Mouse (Mus musculus) spleen, adult 2 months (tissue): ENCODE data around the gene Prkrip1. TPM values are rescaled to one million over a fixed set of nuclear protein-coding genes. Genes with fewer than 3 reads are reported as not detected.

Experiments used
- DNase-seq, 2 experiments: peaks; one replicate each; pipeline versions ENCODE4 v3.0.0 to v3.0.0-alpha.2; 2012 to 2021; ENCODE audit warnings: low spot score in 2 of 2, low read depth in 1 of 2
- H3K27ac ChIP-seq: fragments of 200-500 bp; 2 replicates; pipeline ENCODE4 v1.5.1; 2012; ENCODE audit warnings: low read length, inconsistent platforms; ENCODE audit not compliant: insufficient read depth
- H3K27me3 ChIP-seq: fragments of 200-500 bp; 2 replicates; pipeline ENCODE4 v1.6.1; 2012; ENCODE audit warnings: mild to moderate bottlenecking, moderate library complexity, low read length, inconsistent platforms; ENCODE audit not compliant: control insufficient read depth, insufficient read depth
- H3K36me3 ChIP-seq: fragments of 200-500 bp; 2 replicates; pipeline ENCODE4 v1.6.1; 2012; ENCODE audit warnings: mild to moderate bottlenecking, low read length, inconsistent platforms; ENCODE audit not compliant: control insufficient read depth, insufficient read depth
- H3K4me1 ChIP-seq: fragments of 200-500 bp; 2 replicates; pipeline ENCODE4 v1.6.1; 2011; ENCODE audit warnings: inconsistent platforms; ENCODE audit not compliant: control insufficient read depth, insufficient read depth, insufficient read length
- H3K4me3 ChIP-seq: fragments of 200-500 bp; 2 replicates; pipeline ENCODE4 v1.5.1; 2011; ENCODE audit warnings: mild to moderate bottlenecking, inconsistent platforms; ENCODE audit not compliant: insufficient read depth, insufficient read length; ENCODE audit errors: extremely low read depth
- CTCF ChIP-seq: fragments of 200-500 bp; IDR thresholded peaks from 2 replicates; pipeline ENCODE4 v1.5.1; 2011; ENCODE audit warnings: mild to moderate bottlenecking, inconsistent platforms; ENCODE audit not compliant: insufficient read depth, insufficient read length, insufficient replicate concordance; ENCODE audit errors: extremely low read depth
- POLR2A ChIP-seq: fragments of 200-500 bp; IDR thresholded peaks from 2 replicates; pipeline ENCODE4 v1.6.1; 2011; ENCODE audit warnings: low read depth, low read length, inconsistent platforms
- WGBS: fragments of 180-500 bp; shearing (Covaris S2); methylation state at CpG from one replicate; pipeline ENCODE4 v1.1.7; 2018; 5-methylcytosine and 5-hydroxymethylcytosine counted together
- polyA plus RNA-seq: library from polyadenylated mRNA; depleted of rRNA; stranded (reverse); fragments of >200 nt; gene quantifications from 2 replicates; pipeline ENCODE4 v1.2.3, GENCODE M21; 2012

The Prkrip1 gene
- polyA plus RNA-seq, 1 experiment: 7.3 TPM

DNA sequence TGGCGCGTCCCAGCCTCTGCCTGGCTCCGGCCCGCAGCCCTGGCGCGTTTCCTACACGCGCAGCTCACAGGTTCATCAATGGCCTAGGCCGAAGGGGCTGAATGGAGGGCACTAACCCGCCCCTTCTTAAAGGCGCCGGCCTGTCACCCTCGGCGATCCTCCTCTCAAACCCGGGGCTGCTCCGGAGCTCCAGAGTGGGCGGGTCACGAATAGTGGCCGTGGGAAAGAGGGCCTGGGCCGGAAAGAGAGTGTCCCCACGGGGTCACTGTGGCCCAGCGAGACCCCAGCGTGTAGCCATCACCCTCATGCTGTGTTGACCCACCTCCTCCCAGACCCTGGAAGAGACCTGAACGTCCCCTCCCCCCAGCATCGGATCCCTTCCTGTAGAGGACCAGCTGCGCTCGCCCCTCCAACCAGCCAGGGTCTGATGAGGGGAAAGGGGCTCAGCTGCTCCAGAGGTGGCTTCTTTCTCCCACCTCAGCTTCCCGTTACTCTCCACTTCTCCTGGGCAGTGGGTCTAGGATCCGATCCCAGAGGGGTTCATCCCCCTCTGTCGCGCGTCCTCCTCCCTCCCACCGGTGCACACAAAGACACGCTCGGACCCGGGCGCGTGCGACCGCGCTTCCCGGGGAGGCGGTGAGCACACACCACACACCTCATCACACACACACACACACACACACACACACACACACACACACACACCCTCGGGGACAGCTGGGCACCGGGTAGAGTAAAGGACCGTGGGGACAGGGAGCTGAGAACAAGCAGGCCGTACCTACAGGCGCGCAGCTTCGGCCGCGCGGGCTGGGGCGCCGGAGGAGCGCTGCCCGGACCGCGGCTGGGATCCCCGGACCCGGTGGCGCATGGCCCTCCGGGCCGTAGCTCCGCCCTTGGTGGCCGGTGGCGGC, 45.3 kb upstream of the Prkrip1 start:
- WGBS: 1% methylated on average over 65 of the region's 67 CpGs
- Histone ChIP-seq H3K36me3 (no peaks in the 10 kb centered on the region), H3K27ac (no peak overlapping the region), H3K4me1 (peaks cover 28% of the 10 kb centered on the region), H3K27me3 (peaks cover 9% of the 10 kb centered on the region), H3K4me3 (peak overlapping the region; percentile 84)
- no peak for DNase-seq
- no peak for TF ChIP-seq POLR2A
- no peak for TF ChIP-seq CTCF

DNA sequence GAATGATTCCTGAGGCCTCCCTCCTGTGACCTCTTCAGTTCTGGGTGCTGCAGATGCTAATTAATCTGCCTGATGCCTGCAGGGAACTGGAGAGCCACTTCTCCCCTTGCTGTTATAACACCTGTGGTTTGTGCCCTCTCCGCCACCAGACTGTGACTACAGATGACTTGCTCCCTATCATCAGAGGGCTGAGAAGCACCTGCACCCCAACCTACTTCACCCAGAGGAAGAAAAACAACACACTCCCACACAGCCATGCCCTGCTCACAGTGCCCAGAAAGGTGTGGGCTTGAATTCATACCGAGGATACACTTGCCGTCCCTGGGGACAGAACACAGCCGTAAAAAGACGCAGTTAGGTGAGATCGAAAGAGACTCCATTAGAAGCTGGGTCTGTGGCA, 42.4 kb upstream of the Prkrip1 start:
- peaks cover 24% of the 10 kb centered on the region for H3K4me1 ChIP-seq
- WGBS: 73% methylated on average over 6 of the region's 6 CpGs
- no peaks in the 10 kb centered on the region for H3K36me3 ChIP-seq
- TF ChIP-seq POLR2A (no peak), CTCF (no peak)
- no peak overlapping the region for H3K27ac ChIP-seq
- peaks cover 9% of the 10 kb centered on the region for H3K27me3 ChIP-seq
- H3K4me3 ChIP-seq: no peak overlapping the region
- DNase-seq: peak in 1 of 2 experiments; percentile 23

DNA sequence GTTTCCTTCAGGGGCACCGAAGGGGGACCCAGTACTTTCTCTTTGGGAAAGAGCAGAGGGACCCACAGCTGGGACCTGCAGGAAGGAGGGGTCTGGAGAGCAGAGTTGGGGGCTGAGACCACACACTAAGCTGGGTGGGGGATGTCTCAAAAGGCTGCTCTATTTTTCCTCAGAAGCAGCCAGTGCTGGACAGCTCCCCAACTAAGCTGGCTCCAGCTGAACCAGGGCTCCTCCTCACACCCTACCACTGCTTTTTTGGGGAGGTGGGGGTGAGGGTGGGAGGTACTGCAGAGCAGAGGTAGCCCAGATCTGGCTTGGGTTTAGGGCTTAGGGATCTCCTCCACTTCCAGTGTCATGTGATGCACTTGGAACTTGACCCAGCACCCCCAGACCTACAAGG, 41.6 kb upstream of the Prkrip1 start:
- 87% methylated on average over 1 of the region's 1 CpGs for WGBS
- H3K4me3 ChIP-seq: no peak overlapping the region

DNA sequence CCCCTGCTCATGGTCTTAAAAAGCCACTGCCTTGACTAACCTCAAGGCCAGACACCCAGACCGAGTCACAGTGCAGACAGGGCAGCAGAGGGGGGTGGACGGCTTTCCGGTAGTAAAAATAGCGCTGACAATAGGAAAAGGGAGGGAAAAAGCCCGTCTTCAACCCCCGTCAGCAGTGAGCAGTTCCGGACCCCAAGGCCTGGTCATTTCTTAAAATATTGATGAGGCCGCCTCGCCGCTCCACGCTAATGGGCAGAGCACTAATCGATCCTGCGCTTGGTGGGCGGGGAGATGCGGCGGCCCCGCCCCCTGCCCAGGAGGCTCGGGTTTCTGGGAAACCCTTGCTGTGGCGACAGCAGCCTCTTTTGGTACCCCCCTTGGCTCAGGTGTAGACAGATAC, 38.8 kb upstream of the Prkrip1 start:
- TF ChIP-seq POLR2A: no peak
- TF ChIP-seq CTCF: no peak
- no peaks in the 10 kb centered on the region for H3K36me3 ChIP-seq
- no peak overlapping the region for H3K4me3 ChIP-seq
- no peaks in the 10 kb centered on the region for H3K27me3 ChIP-seq
- no peaks in the 10 kb centered on the region; the same call in 1 of the 2 replicates for H3K4me1 ChIP-seq
- WGBS: 22% methylated on average over 19 of the region's 19 CpGs
- H3K27ac ChIP-seq: no peak overlapping the region
- DNase-seq: no peak

More for the DNA sequence above, 41.6 kb upstream of the Prkrip1 start:
- DNase-seq: no peak
- Histone ChIP-seq H3K27ac (no peak overlapping the region), H3K4me1 (peaks cover 17% of the 10 kb centered on the region), H3K36me3 (no peaks in the 10 kb centered on the region), H3K27me3 (peaks cover 9% of the 10 kb centered on the region)
- TF ChIP-seq POLR2A (no peak), CTCF (no peak)

DNA sequence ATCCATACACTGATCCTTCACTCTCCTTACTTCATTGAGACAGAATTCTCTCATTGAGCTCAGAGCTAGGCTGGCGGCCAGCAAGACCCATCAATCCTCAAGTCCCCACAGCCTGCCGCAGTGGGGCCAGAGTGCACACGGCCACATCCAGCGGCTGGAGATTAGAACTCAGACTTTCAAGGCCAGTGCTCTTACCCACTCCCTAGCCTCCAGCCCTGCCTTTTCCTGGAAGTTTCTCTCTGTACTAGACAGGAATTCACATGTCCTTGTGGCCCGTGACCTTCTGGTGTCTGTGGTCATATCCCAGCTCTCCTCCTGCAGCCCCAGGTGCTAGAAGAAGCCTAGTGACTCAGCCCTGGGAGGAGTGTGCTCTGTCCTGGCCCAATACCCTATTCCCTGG, 37.8 kb upstream of the Prkrip1 start:
- no peaks in the 10 kb centered on the region for H3K27me3 ChIP-seq
- no peaks in the 10 kb centered on the region for H3K36me3 ChIP-seq
- WGBS: 93% methylated on average over 5 of the region's 5 CpGs
- H3K4me1 ChIP-seq: no peaks in the 10 kb centered on the region; the same call in 1 of the 2 replicates
- H3K27ac ChIP-seq: no peak overlapping the region
- no peak overlapping the region for H3K4me3 ChIP-seq
- TF ChIP-seq POLR2A (no peak), CTCF (no peak)
- no peak for DNase-seq

DNA sequence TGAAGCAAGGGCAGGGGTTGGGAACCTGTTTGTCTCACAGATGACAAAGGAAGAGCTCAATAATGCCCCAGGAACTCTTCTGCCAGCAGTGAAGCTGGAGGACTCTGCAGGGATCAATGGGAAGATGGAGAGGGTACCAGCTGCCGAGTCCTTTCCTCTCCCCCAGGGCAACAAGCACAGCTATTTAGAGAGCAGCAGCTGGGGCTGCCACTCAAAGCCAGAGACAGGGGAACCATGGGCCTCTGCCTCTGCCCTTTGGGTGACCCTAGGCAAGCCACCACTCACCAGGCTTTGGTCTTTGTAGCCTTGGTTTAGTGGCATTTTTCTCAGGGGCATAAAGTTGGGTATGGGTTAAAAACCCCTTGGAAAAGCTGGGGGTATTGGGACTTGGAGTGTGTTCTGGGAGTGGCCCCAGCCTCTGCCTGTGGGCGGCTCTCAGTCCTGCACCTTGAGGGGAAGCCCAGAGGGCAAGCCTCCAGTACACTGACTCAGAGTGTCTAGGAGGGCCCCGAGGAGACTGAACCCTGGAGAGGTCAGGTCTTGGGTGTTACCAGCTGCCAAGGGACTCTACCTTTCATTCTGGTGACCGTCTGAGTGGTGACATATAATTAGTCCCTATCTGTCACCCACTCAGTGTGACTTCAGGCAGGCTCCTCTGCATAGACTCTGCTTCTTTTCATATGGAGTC, 31.7 kb upstream of the Prkrip1 start:
- no peaks in the 10 kb centered on the region for H3K36me3 ChIP-seq
- H3K27ac ChIP-seq: no peak overlapping the region
- H3K4me1 ChIP-seq: no peaks in the 10 kb centered on the region
- H3K27me3 ChIP-seq: no peaks in the 10 kb centered on the region
- WGBS: 67% methylated on average over 4 of the region's 4 CpGs
- TF ChIP-seq CTCF: no peak
- TF ChIP-seq POLR2A: no peak
- DNase-seq: no peak
- no peak overlapping the region for H3K4me3 ChIP-seq
